Mouse (Mus musculus): ENCODE data around the gene Olfr1357. TPM values are rescaled to one million over a fixed set of nuclear protein-coding genes. Genes with fewer than 3 reads are reported as not detected.
"Not testable (repeated sequence)": the region's sequence is repeated elsewhere in the genome, so short reads cannot be mapped to it uniquely, and the experiment has no call there.

Olfr1357 gene
- 0.09 TPM in 1 of 2 replicates, not detected in the other for polyA plus RNA-seq (2015; fragmentation: Nextera tagmentation; extraction: Ambion mirVana)

GRCm38 (mm10) chr10:78617974-78618373 lies at the start of gene Olfr1357:
Olfr1357 (minus strand) TSS chr10:78618074.
- Histone ChIP-seq H3K9ac (no peak within 1 kb of the TSS), H3K36me3 (no peaks in the 10 kb centered on the region), H3K4me3 (replicated peaks) (no peak within 1 kb of the TSS), H3K27me3 (no peaks in the 10 kb centered on the region), H3K27ac (replicated peaks) (no peak within 1 kb of the TSS), H3K4me1 (no peaks in the 10 kb centered on the region), H3K4me2 (replicated peaks) (no peak within 1 kb of the TSS), H3K9me3 (replicated peaks) (no peaks in the 10 kb centered on the region)
- no peak for ATAC-seq (ENCODE audit: insufficient number of reproducible peaks, low FRiP score, low TSS enrichment, low read depth)
- 78% methylated on average over 1 of the region's 1 CpGs for WGBS

- not testable (repeated sequence) for ATAC-seq (ENCODE audit: insufficient number of reproducible peaks, low FRiP score, low TSS enrichment, low read depth); H3K27me3 ChIP-seq; H3K9ac ChIP-seq; H3K4me3 ChIP-seq (replicated peaks); H3K36me3 ChIP-seq; H3K27ac ChIP-seq (replicated peaks); H3K4me2 ChIP-seq (replicated peaks); H3K4me1 ChIP-seq; H3K9me3 ChIP-seq (replicated peaks)
- WGBS = 87% methylated on average over 10 of the region's 10 CpGs
Measured at GRCm38 (mm10) chr10:78666696-78667095, 48.8 kb upstream of the Olfr1357 start.

- H3K4me1 ChIP-seq = no peaks in the 10 kb centered on the region
- H3K9ac ChIP-seq = no peak overlapping the region
- H3K27ac ChIP-seq (replicated peaks) = no peak overlapping the region
- no peaks in the 10 kb centered on the region for H3K27me3 ChIP-seq
- 96% methylated on average over 1 of the region's 1 CpGs for WGBS
- no peaks in the 10 kb centered on the region for H3K36me3 ChIP-seq
- no peak overlapping the region for H3K4me3 ChIP-seq (replicated peaks)
- no peak for ATAC-seq (ENCODE audit: insufficient number of reproducible peaks, low FRiP score, low TSS enrichment, low read depth)
- no peaks in the 10 kb centered on the region for H3K9me3 ChIP-seq (replicated peaks)
- no peak overlapping the region for H3K4me2 ChIP-seq (replicated peaks)
Measured at GRCm38 (mm10) chr10:78664546-78664945, 46.7 kb upstream of the Olfr1357 start.

GRCm38 (mm10) chr10:78661198-78661597 lies 43.3 kb upstream of the Olfr1357 start:
- Histone ChIP-seq H3K27me3 (no peaks in the 10 kb centered on the region), H3K4me1 (no peaks in the 10 kb centered on the region), H3K27ac (replicated peaks) (no peak overlapping the region), H3K4me3 (replicated peaks) (no peak overlapping the region), H3K9ac (no peak overlapping the region), H3K9me3 (replicated peaks) (no peaks in the 10 kb centered on the region), H3K4me2 (replicated peaks) (no peak overlapping the region), H3K36me3 (no peaks in the 10 kb centered on the region)
- WGBS = 68% methylated on average over 1 of the region's 1 CpGs
- no peak for ATAC-seq (ENCODE audit: insufficient number of reproducible peaks, low FRiP score, low TSS enrichment, low read depth)

DNA sequence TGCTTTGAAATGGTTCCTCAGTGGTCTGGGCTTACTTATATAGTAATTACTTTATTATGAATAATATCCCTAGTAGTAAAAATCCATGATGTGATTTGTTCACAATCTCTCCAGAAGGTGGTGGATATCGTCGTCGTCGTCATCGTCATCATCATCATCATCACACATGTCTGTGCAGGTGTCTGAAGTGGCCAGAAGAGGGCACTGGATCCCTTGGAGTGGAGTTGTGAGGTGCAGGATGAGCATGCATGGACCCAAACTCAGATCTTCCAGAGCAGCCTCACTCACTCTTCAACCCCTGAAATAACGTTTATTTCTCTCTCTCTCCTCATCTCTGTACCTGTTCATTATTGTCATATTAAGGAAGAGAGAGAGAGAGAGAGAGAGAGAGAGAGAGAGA lies 14.4 kb upstream of the Olfr1357 start:
- no peaks in the 10 kb centered on the region for H3K27me3 ChIP-seq
- 8% methylated on average over 6 of the region's 6 CpGs for WGBS
- no peak for ATAC-seq (ENCODE audit: insufficient number of reproducible peaks, low FRiP score, low TSS enrichment, low read depth)
- H3K27ac ChIP-seq (replicated peaks) = no peak overlapping the region
- H3K4me1 ChIP-seq = no peaks in the 10 kb centered on the region
- no peak overlapping the region for H3K4me2 ChIP-seq (replicated peaks)
- H3K4me3 ChIP-seq (replicated peaks) = no peak overlapping the region
- H3K36me3 ChIP-seq = no peaks in the 10 kb centered on the region
- no peak overlapping the region for H3K9ac ChIP-seq
- H3K9me3 ChIP-seq (replicated peaks) = no peaks in the 10 kb centered on the region

- H3K27me3 ChIP-seq = no peaks in the 10 kb centered on the region
- no peak overlapping the region for H3K9ac ChIP-seq
- H3K4me3 ChIP-seq (replicated peaks) = no peak overlapping the region
- no peaks in the 10 kb centered on the region for H3K4me1 ChIP-seq
- H3K27ac ChIP-seq (replicated peaks) = no peak overlapping the region
- no peak overlapping the region for H3K4me2 ChIP-seq (replicated peaks)
- WGBS = 78% methylated on average over 4 of the region's 4 CpGs
- ATAC-seq (ENCODE audit: insufficient number of reproducible peaks, low FRiP score, low TSS enrichment, low read depth) = no peak
- H3K36me3 ChIP-seq = no peaks in the 10 kb centered on the region
- no peaks in the 10 kb centered on the region for H3K9me3 ChIP-seq (replicated peaks)
Measured at GRCm38 (mm10) chr10:78630194-78630593, 12.3 kb upstream of the Olfr1357 start.

- not testable (repeated sequence) for ATAC-seq (ENCODE audit: insufficient number of reproducible peaks, low FRiP score, low TSS enrichment, low read depth); H3K9me3 ChIP-seq (replicated peaks); H3K27me3 ChIP-seq; H3K4me2 ChIP-seq (replicated peaks); H3K9ac ChIP-seq; H3K4me3 ChIP-seq (replicated peaks); H3K36me3 ChIP-seq; H3K27ac ChIP-seq (replicated peaks); H3K4me1 ChIP-seq
- 73% methylated on average over 3 of the region's 3 CpGs for WGBS
Measured at GRCm38 (mm10) chr10:78623143-78623542, 5.3 kb upstream of the Olfr1357 start.

GRCm38 (mm10) chr10:78607602-78608001 lies 10.3 kb downstream of the Olfr1357 start:
- Histone ChIP-seq H3K27me3 (no peaks in the 10 kb centered on the region), H3K9ac (no peak overlapping the region), H3K36me3 (no peaks in the 10 kb centered on the region), H3K27ac (replicated peaks) (no peak overlapping the region), H3K4me2 (replicated peaks) (no peak overlapping the region), H3K4me1 (no peaks in the 10 kb centered on the region), H3K4me3 (replicated peaks) (no peak overlapping the region), H3K9me3 (replicated peaks) (no peaks in the 10 kb centered on the region)
- ATAC-seq (ENCODE audit: insufficient number of reproducible peaks, low FRiP score, low TSS enrichment, low read depth) = no peak
- WGBS = 68% methylated on average over 3 of the region's 3 CpGs

GRCm38 (mm10) chr10:78605080-78605479 lies 12.8 kb downstream of the Olfr1357 start:
- H3K9me3 ChIP-seq (replicated peaks) = no peaks in the 10 kb centered on the region
- H3K27me3 ChIP-seq = no peaks in the 10 kb centered on the region
- no peaks in the 10 kb centered on the region for H3K36me3 ChIP-seq
- no peak overlapping the region for H3K27ac ChIP-seq (replicated peaks)
- H3K9ac ChIP-seq = no peak overlapping the region
- no peak overlapping the region for H3K4me2 ChIP-seq (replicated peaks)
- WGBS = 38% methylated on average over 3 of the region's 3 CpGs
- H3K4me1 ChIP-seq = no peaks in the 10 kb centered on the region
- no peak overlapping the region for H3K4me3 ChIP-seq (replicated peaks)
- ATAC-seq (ENCODE audit: insufficient number of reproducible peaks, low FRiP score, low TSS enrichment, low read depth) = no peak

GRCm38 (mm10) chr10:78599865-78600264 lies 18.0 kb downstream of the Olfr1357 start:
- Histone ChIP-seq H3K27me3 (no peaks in the 10 kb centered on the region), H3K4me1 (no peaks in the 10 kb centered on the region), H3K9me3 (replicated peaks) (no peaks in the 10 kb centered on the region), H3K9ac (no peak overlapping the region), H3K4me2 (replicated peaks) (no peak overlapping the region), H3K27ac (replicated peaks) (no peak overlapping the region), H3K4me3 (replicated peaks) (no peak overlapping the region), H3K36me3 (no peaks in the 10 kb centered on the region)
- 85% methylated on average over 5 of the region's 5 CpGs for WGBS
- no peak for ATAC-seq (ENCODE audit: insufficient number of reproducible peaks, low FRiP score, low TSS enrichment, low read depth)

DNA sequence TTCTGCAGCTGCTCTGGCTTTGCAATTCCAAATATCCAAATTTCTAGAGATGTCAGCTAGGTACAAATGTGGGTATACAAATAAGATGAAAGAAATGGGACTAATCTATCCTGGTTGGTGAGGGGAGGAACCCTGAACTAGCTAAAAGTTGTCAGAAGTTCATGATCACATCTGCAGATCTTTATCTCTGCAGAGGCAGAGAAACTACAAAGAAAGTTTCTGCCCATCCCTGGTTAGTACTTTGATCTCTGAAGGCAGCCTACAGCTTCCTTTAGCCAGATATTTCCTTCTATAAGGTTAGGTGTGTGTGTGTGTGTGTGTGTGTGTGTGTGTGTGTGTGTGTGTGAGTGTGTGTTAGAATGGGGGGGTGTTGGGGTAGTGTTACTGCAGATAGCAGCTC lies 23.3 kb downstream of the Olfr1357 start:
- Histone ChIP-seq H3K4me1 (peaks cover 17% of the 10 kb centered on the region), H3K4me2 (replicated peaks) (no peak overlapping the region), H3K9me3 (replicated peaks) (no peaks in the 10 kb centered on the region), H3K4me3 (replicated peaks) (no peak overlapping the region), H3K27ac (replicated peaks) (no peak overlapping the region), H3K27me3 (no peaks in the 10 kb centered on the region), H3K9ac (no peak overlapping the region), H3K36me3 (peaks cover 5% of the 10 kb centered on the region; the same call in 1 of the 2 replicates)
- no peak for ATAC-seq (ENCODE audit: insufficient number of reproducible peaks, low FRiP score, low TSS enrichment, low read depth)

- Histone ChIP-seq H3K9me3 (replicated peaks) (no peaks in the 10 kb centered on the region), H3K27me3 (no peaks in the 10 kb centered on the region), H3K4me2 (replicated peaks) (no peak overlapping the region), H3K36me3 (peaks cover 9% of the 10 kb centered on the region), H3K9ac (no peak overlapping the region), H3K27ac (replicated peaks) (no peak overlapping the region), H3K4me3 (replicated peaks) (no peak overlapping the region), H3K4me1 (peaks cover 17% of the 10 kb centered on the region)
- ATAC-seq (ENCODE audit: insufficient number of reproducible peaks, low FRiP score, low TSS enrichment, low read depth) = no peak
- 62% methylated on average over 6 of the region's 6 CpGs for WGBS
Measured at GRCm38 (mm10) chr10:78594157-78594556, 23.7 kb downstream of the Olfr1357 start.

Measured in embryonic facial prominence, embryonic 15.5 days (tissue).